Mouse (Mus musculus) layer of hippocampus, postnatal 25 days (tissue): ENCODE results near the gene Cbll1. TPM values are rescaled to one million over a fixed set of nuclear protein-coding genes. Genes with fewer than 3 reads are reported as not detected.
"Not testable (repeated sequence)": the region's sequence is repeated elsewhere in the genome, so short reads cannot be mapped to it uniquely, and the experiment has no call there.

ENCODE experiments used
- DNase-seq, 2 experiments: peaks; one replicate each; pipeline ENCODE4 v3.0.0; 2022; ENCODE audit warnings: mixed read lengths in 2 of 2, low spot score in 1 of 2; ENCODE audit errors: extremely low spot score in 1 of 2
- total RNA-seq, 2 experiments: library from RNA; stranded (reverse); gene quantifications; 2 replicates each; pipeline ENCODE4 v1.2.3; 2021

Gene Cbll1
- total RNA-seq, 2 experiments from 2014 or later = 21.1 to 22.2 TPM

GRCm38 (mm10) chr12:31500196-31500595 lies 780 bp upstream of the Cbll1 start:
- no peak for DNase-seq

GRCm38 (mm10) chr12:31498936-31499313 lies 491 bp downstream of the Cbll1 start:
- DNase-seq = no peak

- DNase-seq = peak in 1 of 2 experiments; percentile 16
These were observed 13.0 kb downstream of the Cbll1 start for GRCm38 (mm10) chr12:31486431-31486830.

DNA sequence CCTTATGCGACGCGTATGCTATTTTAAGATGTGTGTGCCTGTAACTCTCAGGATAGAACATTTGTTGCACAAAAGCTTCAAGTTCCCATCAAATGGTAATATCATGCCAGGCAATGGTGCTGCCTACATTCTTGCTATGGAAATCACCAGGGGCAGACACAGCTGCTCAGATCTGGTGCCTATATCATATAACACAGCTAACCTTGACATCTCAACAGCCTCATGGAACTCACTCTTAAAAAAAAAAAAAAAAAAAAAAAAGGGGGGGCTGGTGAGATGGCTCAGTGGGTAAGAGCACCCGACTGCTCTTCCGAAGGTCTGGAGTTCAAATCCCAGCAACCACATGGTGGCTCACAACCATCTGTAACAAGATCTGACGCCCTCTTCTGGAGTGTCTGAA lies 21.2 kb downstream of the Cbll1 start:
- not testable (repeated sequence) for DNase-seq

DNA sequence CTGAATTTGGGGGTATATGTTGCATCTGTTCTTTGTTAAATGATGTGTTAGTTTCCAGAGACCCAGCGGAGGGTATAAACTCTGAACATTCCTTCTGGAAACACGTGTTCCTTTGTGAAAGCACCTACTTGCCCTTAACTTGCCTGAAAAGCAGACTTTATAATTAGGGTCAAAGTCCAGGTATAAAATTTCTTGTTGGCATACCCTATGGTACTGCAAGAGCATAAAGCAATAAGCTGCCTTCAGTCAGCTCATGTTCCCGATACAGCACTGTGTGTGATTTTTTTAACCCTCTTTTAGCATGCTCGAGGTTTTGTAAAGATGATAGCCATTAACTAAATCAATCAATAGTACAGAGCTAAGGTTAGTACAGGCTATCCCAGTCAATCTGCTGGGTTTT lies 36.8 kb downstream of the Cbll1 start:
- no peak for DNase-seq

GRCm38 (mm10) chr12:31461371-31461770 lies 38.0 kb downstream of the Cbll1 start:
- DNase-seq = no peak

DNA sequence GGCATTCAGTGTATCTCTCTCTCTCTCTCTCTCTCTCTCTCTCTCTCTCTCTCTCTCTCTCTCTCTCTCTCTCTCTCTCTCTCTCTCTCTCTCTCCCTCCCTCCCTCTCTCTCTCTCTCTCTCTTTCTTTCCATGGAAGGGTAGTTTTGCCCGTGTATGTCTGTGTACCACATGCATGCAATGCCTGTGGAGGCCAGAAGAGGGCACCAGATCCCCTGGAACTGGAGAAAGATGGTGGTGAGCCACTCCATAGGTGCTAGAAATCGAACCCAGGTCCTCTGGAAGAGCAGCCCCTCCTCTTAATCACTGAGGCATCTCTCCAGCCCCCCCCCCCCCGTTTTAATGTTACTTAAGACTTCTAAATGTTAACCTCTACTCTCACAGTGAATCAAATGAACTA lies 39.1 kb downstream of the Cbll1 start:
- DNase-seq = not testable (repeated sequence)

GRCm38 (mm10) chr12:31458474-31458873 lies 40.9 kb downstream of the Cbll1 start:
- no peak for DNase-seq

- DNase-seq = no peak
These were observed 43.1 kb downstream of the Cbll1 start for GRCm38 (mm10) chr12:31456271-31456670.

DNA sequence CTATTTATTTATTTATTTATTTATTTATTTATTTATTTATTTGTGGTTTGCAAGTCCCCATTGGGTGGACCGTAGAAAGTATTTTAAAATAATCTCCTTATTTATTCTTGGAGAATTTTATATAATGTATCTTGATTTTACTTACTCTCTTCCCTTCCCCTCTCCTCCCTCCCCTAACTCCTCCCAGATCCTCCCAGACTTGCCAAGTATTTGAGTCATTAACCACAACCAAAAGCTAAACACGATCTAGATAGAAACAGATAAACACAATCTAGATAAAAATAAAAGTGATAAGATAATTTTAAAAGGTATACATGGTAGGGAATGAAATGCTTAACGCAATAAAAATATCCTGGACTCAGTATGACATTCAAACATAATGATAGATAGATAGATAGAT lies 50.1 kb downstream of the Cbll1 start:
- no peak for DNase-seq

- no peak for DNase-seq
These were observed 54.6 kb downstream of the Cbll1 start for GRCm38 (mm10) chr12:31444827-31445226.

GRCm38 (mm10) chr12:31444131-31444546 lies 55.3 kb downstream of the Cbll1 start:
- no peak for DNase-seq

GRCm38 (mm10) chr12:31439612-31440011 lies 59.8 kb downstream of the Cbll1 start:
- DNase-seq = no peak

GRCm38 (mm10) chr12:31437791-31438190 lies 61.6 kb downstream of the Cbll1 start:
- no peak for DNase-seq

Other genes starting within 250 kb of the Cbll1 start
- 10 to 100 TPM; 36.1 to 37.7 TPM for gene Lamb1, start 234.4 kb downstream of the Cbll1 start, total RNA-seq
- 100 to 1,000 TPM; 104 to 107 TPM for gene Dld, start 148.2 kb downstream of the Cbll1 start, total RNA-seq
- under 1 TPM; 0.16 to 0.20 TPM for gene Slc26a3, start 108.7 kb downstream of the Cbll1 start, total RNA-seq
- 10 to 100 TPM in 1 of 2 experiments, 1 to 10 TPM in 1; 9.8 to 10.1 TPM for gene Slc26a4, start 60.4 kb upstream of the Cbll1 start, total RNA-seq
- 10 to 100 TPM; 34.0 to 34.5 TPM for gene Bcap29, start 135.0 kb upstream of the Cbll1 start, total RNA-seq
- 10 to 100 TPM in 1 of 2 experiments, 1 to 10 TPM in 1; 8.7 to 12.0 TPM for gene Dus4l, start 155.2 kb upstream of the Cbll1 start, total RNA-seq
- gene Cog5, start 155.3 kb upstream of the Cbll1 start, total RNA-seq = 10 to 100 TPM; 59.7 to 64.8 TPM
- 10 to 100 TPM; 71.5 to 77.9 TPM for gene Gpr22, start 214.3 kb upstream of the Cbll1 start, total RNA-seq